Mouse (Mus musculus): ENCODE measurements around the gene Sec24d. TPM values are rescaled to one million over a fixed set of nuclear protein-coding genes. Genes with fewer than 3 reads are reported as not detected.

Sec24d gene
- polyA plus RNA-seq, 1 experiment from 2014 or later = 16.1 TPM

DNA sequence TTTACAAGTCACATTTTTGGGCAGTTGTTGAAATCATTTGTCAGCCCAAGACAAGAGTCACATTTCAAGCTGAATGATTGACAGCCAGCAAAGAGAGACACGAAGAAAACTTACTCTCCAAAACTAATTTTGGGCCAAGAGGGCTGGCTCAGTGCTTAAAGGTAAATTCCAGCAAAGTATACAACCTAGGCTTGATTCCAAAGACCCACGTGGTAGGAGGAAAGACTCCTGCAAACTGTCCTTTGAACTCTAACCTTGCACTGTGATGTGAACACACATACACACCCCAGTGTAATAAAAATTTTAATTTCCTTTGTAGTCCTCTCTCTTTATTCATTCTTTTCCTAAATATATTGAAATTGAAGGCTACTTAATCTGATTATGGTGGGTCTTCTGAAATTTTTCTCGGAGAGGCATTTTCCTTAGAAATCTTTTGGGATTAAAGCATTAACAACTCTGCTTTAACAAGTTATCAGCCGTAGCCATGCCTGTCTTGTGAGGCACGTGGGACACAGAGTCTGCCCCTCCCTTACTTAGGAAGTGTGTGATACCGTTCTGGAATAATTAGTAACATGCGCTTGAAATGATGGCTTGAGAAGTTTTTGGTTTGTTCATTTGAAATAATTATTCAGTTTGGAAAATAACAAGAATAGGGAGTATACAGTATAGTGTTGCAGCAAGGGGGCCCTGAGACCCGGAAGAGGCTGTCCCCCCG is 21.8 kb downstream of the Sec24d start:
- Histone ChIP-seq H3K27me3 (ENCODE audit: control insufficient read depth, insufficient read depth, low read length) (no peaks in the 10 kb centered on the region), H3K4me3 (replicated peaks; ENCODE audit: low read length) (no peak overlapping the region), H3K9me3 (ENCODE audit: control insufficient read depth, low read length) (no peaks in the 10 kb centered on the region), H3K4me1 (replicated peaks; ENCODE audit: control insufficient read depth, insufficient read depth, low read length) (no peaks in the 10 kb centered on the region), H3K36me3 (replicated peaks; ENCODE audit: control insufficient read depth, insufficient read depth) (no peaks in the 10 kb centered on the region), H3K9ac (no peak overlapping the region), H3K27ac (no peak overlapping the region), H3K4me2 (replicated peaks) (no peak overlapping the region)
- DNase-seq (ENCODE audit: low spot score) (no peak), ATAC-seq (ENCODE audit: low FRiP score) (no peak)
- 62% methylated on average over 9 of the region's 9 CpGs for WGBS

DNA sequence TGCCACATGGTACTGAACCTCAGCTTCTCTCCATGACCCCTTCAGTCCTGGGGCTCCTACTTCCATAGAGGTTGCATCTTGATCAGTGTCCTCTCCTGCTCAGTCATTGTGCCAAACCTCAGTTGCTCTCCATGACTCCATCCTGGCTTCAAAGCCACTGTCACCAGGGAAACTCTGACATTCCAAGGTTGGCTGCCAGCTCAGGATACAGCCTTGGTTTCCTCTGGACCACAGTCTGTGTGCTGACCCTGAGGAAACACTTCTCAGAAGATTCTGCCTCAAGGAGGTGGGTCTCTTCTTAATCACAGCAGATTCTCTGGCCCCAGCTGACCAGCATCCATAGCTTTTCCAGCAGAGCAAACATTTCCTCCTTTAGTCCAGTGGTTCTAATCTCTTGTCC is 24.4 kb downstream of the Sec24d start:
- no peaks in the 10 kb centered on the region for H3K9me3 ChIP-seq (ENCODE audit: control insufficient read depth, low read length)
- H3K4me2 ChIP-seq (replicated peaks) = no peak overlapping the region
- no peak overlapping the region for H3K4me3 ChIP-seq (replicated peaks; ENCODE audit: low read length)
- ATAC-seq (ENCODE audit: low FRiP score) (no peak), DNase-seq (ENCODE audit: low spot score) (no peak)
- no peaks in the 10 kb centered on the region for H3K36me3 ChIP-seq (replicated peaks; ENCODE audit: control insufficient read depth, insufficient read depth)
- no peak overlapping the region for H3K27ac ChIP-seq
- 0 out of 2 replicates have a peak, but pooled peaks cover 3% of the 10 kb centered on the region for H3K4me1 ChIP-seq (replicated peaks; ENCODE audit: control insufficient read depth, insufficient read depth, low read length)
- H3K9ac ChIP-seq = no peak overlapping the region
- no peaks in the 10 kb centered on the region for H3K27me3 ChIP-seq (ENCODE audit: control insufficient read depth, insufficient read depth, low read length)

DNA sequence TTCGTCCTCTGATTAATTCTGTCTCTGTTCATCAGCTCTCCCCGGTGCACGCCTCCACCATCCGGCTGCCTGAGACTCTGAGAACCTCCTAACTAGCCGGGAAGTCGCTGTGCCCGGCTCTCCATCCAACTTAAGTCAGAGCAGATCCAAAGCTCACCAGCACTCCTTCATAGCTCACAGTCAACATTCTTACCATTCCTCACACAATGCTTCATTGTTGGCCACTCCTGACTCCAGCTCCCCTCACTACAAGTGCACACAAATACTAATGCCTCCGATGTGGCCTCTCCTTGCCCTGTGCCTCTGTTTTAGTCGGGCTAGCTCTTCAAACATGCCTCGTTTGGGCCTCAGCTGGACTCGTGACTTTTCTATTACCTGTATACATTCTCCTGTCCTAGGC is 29.4 kb downstream of the Sec24d start:
- WGBS = 70% methylated on average over 11 of the region's 11 CpGs
- no peak overlapping the region for H3K27ac ChIP-seq
- no peak for ATAC-seq (ENCODE audit: low FRiP score)

DNA sequence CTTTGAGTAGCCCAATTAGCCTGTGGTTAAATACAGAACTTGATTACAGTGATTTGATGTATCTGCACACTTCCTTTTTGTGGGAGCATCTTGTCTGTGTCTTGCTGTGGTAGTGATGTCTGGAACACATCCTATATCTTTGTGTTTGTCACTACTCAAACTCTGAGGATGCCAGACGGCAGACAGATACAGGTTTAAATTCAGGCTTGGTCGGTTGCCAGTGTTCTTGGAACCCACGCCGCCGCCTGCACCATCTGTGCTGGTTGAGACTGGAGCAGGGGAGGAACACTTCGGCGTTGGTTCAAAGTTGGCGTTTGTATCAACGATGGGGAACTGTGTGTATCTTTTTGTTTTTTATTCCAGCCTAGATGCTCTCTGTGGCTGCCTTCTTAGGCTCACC is 31.0 kb downstream of the Sec24d start:
- WGBS = 88% methylated on average over 9 of the region's 9 CpGs
- Histone ChIP-seq H3K9ac (no peak overlapping the region), H3K4me3 (replicated peaks; ENCODE audit: low read length) (no peak overlapping the region), H3K4me2 (replicated peaks) (no peak overlapping the region), H3K27me3 (ENCODE audit: control insufficient read depth, insufficient read depth, low read length) (no peaks in the 10 kb centered on the region), H3K36me3 (replicated peaks; ENCODE audit: control insufficient read depth, insufficient read depth) (no peaks in the 10 kb centered on the region; the same call in 1 of the 2 replicates), H3K4me1 (replicated peaks; ENCODE audit: control insufficient read depth, insufficient read depth, low read length) (0 out of 2 replicates have a peak, but pooled peaks cover 3% of the 10 kb centered on the region), H3K9me3 (ENCODE audit: control insufficient read depth, low read length) (no peaks in the 10 kb centered on the region), H3K27ac (no peak overlapping the region)
- ATAC-seq (ENCODE audit: low FRiP score) (no peak), DNase-seq (ENCODE audit: low spot score) (no peak)

More for the DNA sequence above, 29.4 kb downstream of the Sec24d start:
- Histone ChIP-seq H3K4me2 (replicated peaks) (no peak overlapping the region), H3K27me3 (ENCODE audit: control insufficient read depth, insufficient read depth, low read length) (no peaks in the 10 kb centered on the region), H3K4me3 (replicated peaks; ENCODE audit: low read length) (no peak overlapping the region), H3K4me1 (replicated peaks; ENCODE audit: control insufficient read depth, insufficient read depth, low read length) (0 out of 2 replicates have a peak, but pooled peaks cover 3% of the 10 kb centered on the region), H3K36me3 (replicated peaks; ENCODE audit: control insufficient read depth, insufficient read depth) (no peaks in the 10 kb centered on the region), H3K9me3 (ENCODE audit: control insufficient read depth, low read length) (no peaks in the 10 kb centered on the region), H3K9ac (no peak overlapping the region)
- DNase-seq (ENCODE audit: low spot score) = no peak

DNA sequence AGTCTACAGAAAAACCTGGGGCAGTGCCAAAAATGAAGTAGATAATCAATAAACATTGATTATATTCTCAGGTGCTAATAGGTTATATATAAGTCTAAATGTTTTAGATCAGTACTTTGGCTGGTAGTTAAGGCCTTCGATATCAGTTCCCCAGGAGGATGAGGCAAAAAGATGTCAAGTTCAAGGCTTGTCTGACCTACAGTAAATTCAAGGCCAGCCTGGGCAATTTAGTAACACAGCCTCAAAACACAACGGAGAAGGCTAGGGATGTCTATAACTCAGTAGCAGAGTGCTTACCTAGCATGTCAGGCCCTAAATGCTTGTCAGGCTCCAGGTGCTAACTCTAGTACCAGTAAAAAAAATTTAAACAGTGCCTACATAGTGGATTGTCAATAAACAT is 34.3 kb downstream of the Sec24d start:
- 90% methylated on average over 2 of the region's 2 CpGs for WGBS
- ATAC-seq (ENCODE audit: low FRiP score) (no peak), DNase-seq (ENCODE audit: low spot score) (no peak)
- Histone ChIP-seq H3K4me1 (replicated peaks; ENCODE audit: control insufficient read depth, insufficient read depth, low read length) (0 out of 2 replicates have a peak, but pooled peaks cover 2% of the 10 kb centered on the region), H3K4me2 (replicated peaks) (no peak overlapping the region), H3K27ac (no peak overlapping the region), H3K9me3 (ENCODE audit: control insufficient read depth, low read length) (no peaks in the 10 kb centered on the region), H3K4me3 (replicated peaks; ENCODE audit: low read length) (no peak overlapping the region), H3K9ac (no peak overlapping the region), H3K36me3 (replicated peaks; ENCODE audit: control insufficient read depth, insufficient read depth) (no peaks in the 10 kb centered on the region; the same call in 1 of the 2 replicates), H3K27me3 (ENCODE audit: control insufficient read depth, insufficient read depth, low read length) (no peaks in the 10 kb centered on the region)

DNA sequence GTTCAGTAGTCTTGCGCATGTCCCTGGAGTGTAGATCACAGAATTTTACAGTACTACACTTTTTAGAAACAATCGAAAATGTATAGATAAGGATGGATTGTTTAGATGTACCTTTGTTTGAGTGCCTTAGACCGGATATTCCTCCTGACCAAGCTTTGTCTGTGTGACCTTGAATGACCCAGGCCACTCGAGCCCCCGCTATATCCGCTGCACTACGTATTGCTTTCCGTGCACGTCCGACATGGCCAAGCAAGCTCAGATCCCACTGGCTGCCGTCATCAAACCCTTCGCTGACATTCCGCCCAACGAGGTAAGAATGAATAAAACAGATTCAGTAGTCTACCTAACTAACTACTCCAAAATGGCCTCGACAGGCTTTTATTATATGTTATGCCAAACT is 38.4 kb downstream of the Sec24d start:
- WGBS = 95% methylated on average over 15 of the region's 15 CpGs
- no peaks in the 10 kb centered on the region; the same call in 1 of the 2 replicates for H3K36me3 ChIP-seq (replicated peaks; ENCODE audit: control insufficient read depth, insufficient read depth)
- no peak overlapping the region for H3K4me3 ChIP-seq (replicated peaks; ENCODE audit: low read length)
- H3K27ac ChIP-seq = no peak overlapping the region
- no peaks in the 10 kb centered on the region for H3K4me1 ChIP-seq (replicated peaks; ENCODE audit: control insufficient read depth, insufficient read depth, low read length)
- H3K27me3 ChIP-seq (ENCODE audit: control insufficient read depth, insufficient read depth, low read length) = no peaks in the 10 kb centered on the region
- H3K4me2 ChIP-seq (replicated peaks) = no peak overlapping the region
- DNase-seq (ENCODE audit: low spot score) = no peak
- H3K9me3 ChIP-seq (ENCODE audit: control insufficient read depth, low read length) = no peaks in the 10 kb centered on the region
- no peak for ATAC-seq (ENCODE audit: low FRiP score)
- H3K9ac ChIP-seq = no peak overlapping the region

DNA sequence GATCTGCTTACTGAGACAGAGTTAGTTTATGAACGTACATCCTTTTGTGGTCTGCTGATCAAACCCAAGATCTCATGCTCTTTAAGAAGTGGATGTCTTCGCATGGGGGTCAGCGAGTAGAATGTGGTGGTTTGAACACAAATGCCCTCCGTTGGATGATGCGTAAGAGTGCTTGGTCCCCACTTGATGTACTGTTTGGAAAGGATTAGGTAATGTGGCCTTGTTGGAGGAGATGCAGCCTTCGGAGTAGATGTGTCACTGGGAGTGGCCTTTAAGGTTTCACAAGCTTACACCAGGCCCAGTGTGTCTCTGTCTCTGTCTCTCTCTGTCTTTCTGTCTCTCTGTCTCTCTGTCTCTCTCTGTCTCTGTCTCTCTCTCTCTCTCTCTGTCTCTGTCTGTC is 40.2 kb downstream of the Sec24d start:
- 99% methylated on average over 6 of the region's 6 CpGs for WGBS
- H3K27me3 ChIP-seq (ENCODE audit: control insufficient read depth, insufficient read depth, low read length) = no peaks in the 10 kb centered on the region
- H3K4me2 ChIP-seq (replicated peaks) = no peak overlapping the region
- no peak overlapping the region for H3K27ac ChIP-seq
- no peaks in the 10 kb centered on the region for H3K4me1 ChIP-seq (replicated peaks; ENCODE audit: control insufficient read depth, insufficient read depth, low read length)
- H3K9me3 ChIP-seq (ENCODE audit: control insufficient read depth, low read length) = no peaks in the 10 kb centered on the region
- no peak overlapping the region for H3K9ac ChIP-seq
- DNase-seq (ENCODE audit: low spot score) (no peak), ATAC-seq (ENCODE audit: low FRiP score) (no peak)
- H3K36me3 ChIP-seq (replicated peaks; ENCODE audit: control insufficient read depth, insufficient read depth) = no peaks in the 10 kb centered on the region; the same call in 1 of the 2 replicates
- H3K4me3 ChIP-seq (replicated peaks; ENCODE audit: low read length) = no peak overlapping the region

DNA sequence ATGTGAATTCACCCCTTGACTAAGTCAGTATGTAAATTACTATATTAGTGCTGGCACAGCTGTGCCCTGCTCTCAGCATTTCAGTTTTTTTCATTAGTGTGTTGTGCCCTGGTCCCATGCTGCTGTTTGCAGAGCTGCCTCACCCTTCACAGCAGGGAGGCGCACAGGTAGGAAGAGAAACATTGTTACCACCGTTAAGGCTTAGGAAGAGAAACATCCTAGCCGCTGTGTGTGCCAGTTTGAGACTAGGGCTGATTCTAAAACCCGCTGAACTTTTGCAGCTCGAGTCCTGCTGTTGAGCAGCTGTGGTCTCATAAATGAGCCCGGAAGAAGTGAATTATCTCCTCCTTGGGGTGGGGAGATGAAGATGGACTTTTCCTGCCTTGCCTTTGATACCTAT is 41.9 kb downstream of the Sec24d start:
- H3K4me1 ChIP-seq (replicated peaks; ENCODE audit: control insufficient read depth, insufficient read depth, low read length) = no peaks in the 10 kb centered on the region
- no peak for ATAC-seq (ENCODE audit: low FRiP score)
- no peaks in the 10 kb centered on the region for H3K9me3 ChIP-seq (ENCODE audit: control insufficient read depth, low read length)
- no peak overlapping the region for H3K4me2 ChIP-seq (replicated peaks)
- H3K4me3 ChIP-seq (replicated peaks; ENCODE audit: low read length) = no peak overlapping the region
- no peak for DNase-seq (ENCODE audit: low spot score)
- H3K9ac ChIP-seq = no peak overlapping the region
- H3K27me3 ChIP-seq (ENCODE audit: control insufficient read depth, insufficient read depth, low read length) = no peaks in the 10 kb centered on the region
- H3K36me3 ChIP-seq (replicated peaks; ENCODE audit: control insufficient read depth, insufficient read depth) = no peaks in the 10 kb centered on the region
- 79% methylated on average over 6 of the region's 6 CpGs for WGBS
- H3K27ac ChIP-seq = no peak overlapping the region

DNA sequence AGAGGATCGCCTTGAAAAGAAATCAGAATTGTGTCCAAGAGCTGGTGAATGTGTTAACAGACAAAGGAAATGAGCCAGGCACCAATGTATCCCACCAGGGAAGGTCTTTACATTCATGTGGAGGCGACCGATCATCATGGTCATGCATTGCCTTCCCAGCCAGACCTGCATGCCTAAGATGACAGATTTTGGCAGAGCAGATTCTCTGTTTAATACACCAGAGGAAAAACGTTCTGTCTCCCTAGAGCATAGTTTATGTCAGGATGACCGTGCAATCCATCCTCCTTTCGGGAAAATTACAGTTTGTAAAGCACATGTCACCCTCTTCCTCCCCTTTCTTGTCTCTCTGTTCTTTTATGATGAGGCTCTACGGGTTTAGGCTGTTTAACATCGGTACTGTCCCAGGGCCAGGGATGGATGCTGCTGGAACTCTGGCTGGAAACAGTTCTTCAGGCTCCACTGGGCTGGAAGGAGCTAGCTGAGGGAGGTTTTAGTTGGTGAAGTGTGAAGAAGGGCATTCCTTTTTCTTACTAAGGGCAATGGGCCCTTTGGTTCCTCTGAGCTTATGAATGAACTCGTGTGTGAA is 45.3 kb downstream of the Sec24d start:
- ATAC-seq (ENCODE audit: low FRiP score) = no peak
- no peaks in the 10 kb centered on the region for H3K4me1 ChIP-seq (replicated peaks; ENCODE audit: control insufficient read depth, insufficient read depth, low read length)
- no peak overlapping the region for H3K4me2 ChIP-seq (replicated peaks)
- H3K9ac ChIP-seq = no peak overlapping the region
- no peaks in the 10 kb centered on the region for H3K36me3 ChIP-seq (replicated peaks; ENCODE audit: control insufficient read depth, insufficient read depth)
- H3K27ac ChIP-seq = no peak overlapping the region
- no peak overlapping the region for H3K4me3 ChIP-seq (replicated peaks; ENCODE audit: low read length)
- H3K27me3 ChIP-seq (ENCODE audit: control insufficient read depth, insufficient read depth, low read length) = no peaks in the 10 kb centered on the region
- no peaks in the 10 kb centered on the region for H3K9me3 ChIP-seq (ENCODE audit: control insufficient read depth, low read length)
- 85% methylated on average over 9 of the region's 9 CpGs for WGBS
- DNase-seq (ENCODE audit: low spot score) = no peak
